ENCODE assay signal across 9 mouse cellular contexts in genomic region chr7:142370937-142371336, GRCm38 (mm10). TPM values are rescaled to one million over a fixed set of nuclear protein-coding genes. Genes with fewer than 3 reads are reported as not detected.
DNase-seq lines count a peak whose midpoint lies in the region; ATAC-seq lines count a peak whose summit lies in the region.
"Had no signal": no experiment of that assay in that cellular context is flagged by ENCODE, and none has a peak within 500 bp of the region (broad histone marks: within the 10 kb centered on the region; RNA-seq: fewer than 3 reads in every experiment).

No protein-coding gene starts in this region.

- no peaks in the 10 kb centered on the region for H3K9me3 ChIP-seq in heart, embryonic 14.5 days (ENCODE audit: control insufficient read depth, low read length)
- no peaks in the 10 kb centered on the region for H3K9me3 ChIP-seq in midbrain, embryonic 13.5 days
- H3K9me3 ChIP-seq in midbrain, embryonic 10.5 days (replicated peaks) = no peaks in the 10 kb centered on the region
- no peaks in the 10 kb centered on the region for H3K9me3 ChIP-seq in hindbrain, embryonic 14.5 days (ENCODE audit: control insufficient read depth, low read length)
- H3K9me3 ChIP-seq in midbrain, embryonic 16.5 days (replicated peaks; ENCODE audit: control insufficient read depth, low read length, poor library complexity, severe bottlenecking) = no peaks in the 10 kb centered on the region

- peaks cover 22 to 27% of the 10 kb centered on the region in 2 experiments for H3K4me1 ChIP-seq in heart, embryonic 14.5 days (ENCODE audit: control insufficient read depth in 2 of 2, insufficient read depth in 2 of 2, low read length in 2 of 2)
- H3K4me1 ChIP-seq in midbrain, embryonic 13.5 days (replicated peaks) = peaks cover 12% of the 10 kb centered on the region
- peaks cover 15% of the 10 kb centered on the region for H3K4me1 ChIP-seq in midbrain, embryonic 10.5 days
- H3K4me1 ChIP-seq in hindbrain, embryonic 14.5 days (replicated peaks; ENCODE audit: control insufficient read depth, insufficient read depth, low read length) = peaks cover 11% of the 10 kb centered on the region
- H3K4me1 ChIP-seq in midbrain, embryonic 16.5 days (ENCODE audit: control insufficient read depth, insufficient read depth, low read length) = peaks cover 3% of the 10 kb centered on the region; the same call in 1 of the 2 replicates

- no peak for DNase-seq in heart, postnatal 10 days
- DNase-seq in midbrain, embryonic 10.5 days (ENCODE audit: low spot score) = no peak
- no peak for DNase-seq in hindbrain, embryonic 14.5 days (ENCODE audit: low spot score)
- DNase-seq in adrenal gland, postnatal 36 days = no peak

- WGBS in heart, embryonic 14.5 days = 77% methylated on average over 18 of the region's 18 CpGs
- 85% methylated on average over 18 of the region's 18 CpGs for WGBS in midbrain, embryonic 13.5 days
- 82% methylated on average over 18 of the region's 18 CpGs for WGBS in midbrain, embryonic 10.5 days
- WGBS in hindbrain, embryonic 14.5 days = 83% methylated on average over 18 of the region's 18 CpGs
- 85% methylated on average over 18 of the region's 18 CpGs for WGBS in midbrain, embryonic 16.5 days

- H3K4me2 ChIP-seq in heart, embryonic 14.5 days (ENCODE audit: low read length) = peak overlapping the region; percentile 97
- 0 out of 2 replicates have a peak overlapping the region, but pooled peaks have one; percentile 64 for H3K4me2 ChIP-seq in midbrain, embryonic 13.5 days (replicated peaks)
- H3K4me2 ChIP-seq in hindbrain, embryonic 14.5 days (replicated peaks) = peak overlapping the region; percentile 68
- peak overlapping the region; percentile 73; the same call in 1 of the 2 replicates for H3K4me2 ChIP-seq in midbrain, embryonic 16.5 days (ENCODE audit: low read length)

- intact Hi-C loops in heart, postnatal 10 days (cut with DNase I) = no loop called here

- H3K27me3 ChIP-seq in heart, embryonic 14.5 days (ENCODE audit: control insufficient read depth, insufficient read depth, low read length) = peaks cover 8% of the 10 kb centered on the region; the same call in 1 of the 2 replicates
- H3K27me3 ChIP-seq in midbrain, embryonic 13.5 days = peaks cover 61% of the 10 kb centered on the region
- peaks cover 62% of the 10 kb centered on the region for H3K27me3 ChIP-seq in midbrain, embryonic 10.5 days (ENCODE audit: low read depth, poor library complexity, severe bottlenecking)
- H3K27me3 ChIP-seq in hindbrain, embryonic 14.5 days (ENCODE audit: control insufficient read depth, insufficient read depth, low read length) = peaks cover 35% of the 10 kb centered on the region
- H3K27me3 ChIP-seq in midbrain, embryonic 16.5 days (ENCODE audit: control insufficient read depth, insufficient read depth, low read depth, low read length) = peaks cover 28% of the 10 kb centered on the region

- no peak for ATAC-seq in heart, embryonic 14.5 days (ENCODE audit: insufficient number of reproducible peaks, insufficient read depth, low FRiP score, low read depth)
- ATAC-seq in midbrain, embryonic 13.5 days = no peak
- ATAC-seq in hindbrain, embryonic 14.5 days (ENCODE audit: low FRiP score) = no peak
- ATAC-seq in midbrain, embryonic 16.5 days = no peak

- H3K4me3 ChIP-seq in heart, embryonic 14.5 days (ENCODE audit: control insufficient read depth in 1 of 2, insufficient read depth in 1 of 2, low read depth in 1 of 2, low read length in 2 of 2) = peak overlapping the region in 1 of 2 experiments; percentile 57; a peak in 2 of 4 replicates
- H3K4me3 ChIP-seq in midbrain, embryonic 13.5 days (replicated peaks) = no peak overlapping the region
- H3K4me3 ChIP-seq in midbrain, embryonic 10.5 days = no peak overlapping the region
- H3K4me3 ChIP-seq in hindbrain, embryonic 14.5 days (replicated peaks; ENCODE audit: low read length) = 0 out of 2 replicates have a peak overlapping the region, but pooled peaks have one; percentile 45
- peak overlapping the region; percentile 44; the same call in 1 of the 2 replicates for H3K4me3 ChIP-seq in midbrain, embryonic 16.5 days (ENCODE audit: low read depth, low read length)

- H3K36me3 ChIP-seq in heart, embryonic 14.5 days (ENCODE audit: control insufficient read depth, insufficient read depth, low read length) = peaks cover 9% of the 10 kb centered on the region
- H3K36me3 ChIP-seq in midbrain, embryonic 13.5 days = peaks cover 19% of the 10 kb centered on the region
- H3K36me3 ChIP-seq in midbrain, embryonic 10.5 days = peaks cover 9% of the 10 kb centered on the region
- H3K36me3 ChIP-seq in hindbrain, embryonic 14.5 days (replicated peaks; ENCODE audit: control insufficient read depth, insufficient read depth) = peaks cover 10% of the 10 kb centered on the region
- H3K36me3 ChIP-seq in midbrain, embryonic 16.5 days (ENCODE audit: control insufficient read depth, insufficient read depth, low read length) = peaks cover 7% of the 10 kb centered on the region

- no peak overlapping the region for H3K27ac ChIP-seq in heart, embryonic 14.5 days (replicated peaks in 1 of 2; ENCODE audit: control insufficient read depth in 1 of 2, insufficient read depth in 1 of 2, low read depth in 2 of 2, low read length in 2 of 2)
- H3K27ac ChIP-seq in midbrain, embryonic 13.5 days = no peak overlapping the region
- H3K27ac ChIP-seq in midbrain, embryonic 10.5 days (replicated peaks) = no peak overlapping the region
- no peak overlapping the region for H3K27ac ChIP-seq in hindbrain, embryonic 14.5 days
- no peak overlapping the region for H3K27ac ChIP-seq in midbrain, embryonic 16.5 days (ENCODE audit: low read length)

- H3K9ac ChIP-seq in heart, embryonic 14.5 days (ENCODE audit: low read length) = peak overlapping the region; percentile 74; the same call in 1 of the 2 replicates
- no peak overlapping the region for H3K9ac ChIP-seq in midbrain, embryonic 13.5 days (replicated peaks)
- H3K9ac ChIP-seq in hindbrain, embryonic 14.5 days = no peak overlapping the region
- no peak overlapping the region for H3K9ac ChIP-seq in midbrain, embryonic 16.5 days (ENCODE audit: low read depth, low read length)

RNA-seq across cellular contexts. Expression of gene Ifitm10, which starts 2.6 kb away (rescaled TPM):
- 4.2 and 7.5 TPM in 2 replicates for polyA plus RNA-seq in heart, embryonic 14.5 days (2014; fragmentation: Nextera tagmentation; extraction: Ambion mirVana)
- 1 to 10 TPM; 1.0 to 1.1 TPM for total RNA-seq in heart, postnatal 10 days (2021)
- polyA plus RNA-seq in midbrain, embryonic 13.5 days (2015; fragmentation: Nextera tagmentation; extraction: Ambion mirVana) = 1.9 and 2.3 TPM in 2 replicates
- 0.41 and 0.50 TPM in 2 replicates for polyA plus RNA-seq in midbrain, embryonic 10.5 days (2016; fragmentation: Nextera tagmentation; extraction: Ambion mirVana)
- 6.4 and 7.3 TPM in 2 replicates for polyA plus RNA-seq in hindbrain, embryonic 14.5 days (2014; fragmentation: Nextera tagmentation; extraction: Ambion mirVana)
- polyA plus RNA-seq in midbrain, embryonic 16.5 days (2015; fragmentation: Nextera tagmentation; extraction: Ambion mirVana) = 11.3 and 14.1 TPM in 2 replicates
- 1 to 10 TPM; 3.0 to 4.4 TPM for total RNA-seq in adrenal gland, postnatal 36 days (2021)
- total RNA-seq: hematopoietic stem cell, adult 5-6 weeks; MEL had no signal

RNA-seq across cellular contexts. Expression of gene Gm49369, which starts 11.5 kb away (rescaled TPM):
- not detected in 2 replicates for polyA plus RNA-seq in heart, embryonic 14.5 days (2014; fragmentation: Nextera tagmentation; extraction: Ambion mirVana)
- 1 to 10 TPM; 1.7 to 5.1 TPM for total RNA-seq in heart, postnatal 10 days (2021)
- not detected in 2 replicates for polyA plus RNA-seq in midbrain, embryonic 13.5 days (2015; fragmentation: Nextera tagmentation; extraction: Ambion mirVana)
- 0.75 TPM in 1 of 2 replicates, not detected in the other for polyA plus RNA-seq in midbrain, embryonic 10.5 days (2016; fragmentation: Nextera tagmentation; extraction: Ambion mirVana)
- polyA plus RNA-seq in hindbrain, embryonic 14.5 days (2014; fragmentation: Nextera tagmentation; extraction: Ambion mirVana) = not detected in 2 replicates
- polyA plus RNA-seq in midbrain, embryonic 16.5 days (2015; fragmentation: Nextera tagmentation; extraction: Ambion mirVana) = 2.5 and 3.4 TPM in 2 replicates
- 1 to 10 TPM; 2.6 to 3.3 TPM for total RNA-seq in adrenal gland, postnatal 36 days (2021)

RNA-seq across cellular contexts. Expression of gene Ctsd, which starts 16.9 kb away (rescaled TPM):
- 516 and 537 TPM in 2 replicates for polyA plus RNA-seq in heart, embryonic 14.5 days (2014; fragmentation: Nextera tagmentation; extraction: Ambion mirVana)
- 100 to 1,000 TPM; 501 to 525 TPM for total RNA-seq in heart, postnatal 10 days (2021)
- polyA plus RNA-seq in midbrain, embryonic 13.5 days (2015; fragmentation: Nextera tagmentation; extraction: Ambion mirVana) = 191 and 206 TPM in 2 replicates
- polyA plus RNA-seq in midbrain, embryonic 10.5 days (2016; fragmentation: Nextera tagmentation; extraction: Ambion mirVana) = 145 and 171 TPM in 2 replicates
- 313 and 325 TPM in 2 replicates for polyA plus RNA-seq in hindbrain, embryonic 14.5 days (2014; fragmentation: Nextera tagmentation; extraction: Ambion mirVana)
- 243 and 289 TPM in 2 replicates for polyA plus RNA-seq in midbrain, embryonic 16.5 days (2015; fragmentation: Nextera tagmentation; extraction: Ambion mirVana)
- total RNA-seq in adrenal gland, postnatal 36 days (2021) = 1,000 to 10,000 TPM in 1 of 2 experiments, 100 to 1,000 TPM in 1; 932 to 1,123 TPM

Comparison
In these comparisons a context has a peak if more than half of its experiments do, and no peak if none do; other contexts are left out.
1. H3K4me3 ChIP-seq: peak in hindbrain, embryonic 14.5 days (single experiment) and midbrain, embryonic 16.5 days (single experiment); none in midbrain, embryonic 13.5 days (single experiment) and midbrain, embryonic 10.5 days (single experiment).
2. Peak in every context shown above with its lines, with median percentiles within 50 percentile points of each other: H3K4me2 ChIP-seq.